Mouse (Mus musculus) thymus, adult 2 months (tissue): ENCODE results near the gene Ttc30a2. TPM values are rescaled to one million over a fixed set of nuclear protein-coding genes. Genes with fewer than 3 reads are reported as not detected.

ENCODE experiments used
- DNase-seq: peaks from one replicate; pipeline ENCODE4 v3.0.0; 2021
- H3K27ac ChIP-seq: fragments of 200-500 bp; 2 replicates; pipeline ENCODE4 v1.5.1; 2012; ENCODE audit warnings: low read length, control low read depth; ENCODE audit not compliant: control insufficient read depth, insufficient read depth
- H3K27me3 ChIP-seq: fragments of 200-500 bp; 2 replicates; pipeline ENCODE4 v1.6.1; 2012; ENCODE audit warnings: mild to moderate bottlenecking, low read length, moderate library complexity, mixed read lengths; ENCODE audit not compliant: control insufficient read depth, insufficient read depth
- H3K36me3 ChIP-seq: fragments of 200-500 bp; 2 replicates; pipeline ENCODE4 v1.6.1; 2012; ENCODE audit warnings: mild to moderate bottlenecking, low read length, moderate library complexity; ENCODE audit not compliant: control insufficient read depth, insufficient read depth
- H3K4me1 ChIP-seq: fragments of 200-500 bp; replicated peaks from 2 replicates; pipeline ENCODE4 v1.6.1; 2012; ENCODE audit warnings: low read length; ENCODE audit not compliant: control insufficient read depth, insufficient read depth
- H3K4me3 ChIP-seq: fragments of 200-500 bp; 2 replicates; pipeline ENCODE4 v1.5.1; 2012; ENCODE audit warnings: mild to moderate bottlenecking, low read length, control low read depth, moderate library complexity; ENCODE audit not compliant: control insufficient read depth, insufficient read depth
- CTCF ChIP-seq: fragments of 200-500 bp; IDR thresholded peaks from 2 replicates; pipeline ENCODE4 v1.5.1; 2012; ENCODE audit warnings: mild to moderate bottlenecking, control low read depth, low read length, moderate library complexity, borderline replicate concordance; ENCODE audit not compliant: control insufficient read depth, poor library complexity, insufficient read depth; ENCODE audit errors: extremely low read depth
- POLR2A ChIP-seq: fragments of 200-500 bp; IDR thresholded peaks from 2 replicates; pipeline ENCODE4 v1.6.1; 2012; ENCODE audit warnings: mild to moderate bottlenecking, low read length, control low read depth, moderate library complexity; ENCODE audit not compliant: control insufficient read depth, poor library complexity, insufficient read depth; ENCODE audit errors: extremely low read depth
- WGBS: fragments of 180-500 bp; shearing (Covaris S2); methylation state at CpG from one replicate; pipeline ENCODE4 v1.1.7; 2018; 5-methylcytosine and 5-hydroxymethylcytosine counted together
- polyA plus RNA-seq: library from polyadenylated mRNA; depleted of rRNA; stranded (reverse); fragments of >200 nt; gene quantifications from 2 replicates; pipeline ENCODE4 v1.2.3, GENCODE M21; 2012

The Ttc30a2 gene
- polyA plus RNA-seq, 1 experiment, result 0.24 TPM

- Histone ChIP-seq H3K4me3 (no peak overlapping the region), H3K4me1 (peaks cover 6% of the 10 kb centered on the region; the same call in 1 of the 2 replicates), H3K27me3 (no peaks in the 10 kb centered on the region), H3K27ac (no peak overlapping the region), H3K36me3 (no peaks in the 10 kb centered on the region)
- WGBS, result 41% methylated on average over 13 of the region's 13 CpGs
- TF ChIP-seq POLR2A (no peak), CTCF (peak; percentile 67; the same call in 1 of the 2 replicates)
- DNase-seq, result peak; percentile 70
Observed at GRCm38 (mm10) chr2:75990885-75991539, 13.0 kb upstream of the Ttc30a2 start.

DNA sequence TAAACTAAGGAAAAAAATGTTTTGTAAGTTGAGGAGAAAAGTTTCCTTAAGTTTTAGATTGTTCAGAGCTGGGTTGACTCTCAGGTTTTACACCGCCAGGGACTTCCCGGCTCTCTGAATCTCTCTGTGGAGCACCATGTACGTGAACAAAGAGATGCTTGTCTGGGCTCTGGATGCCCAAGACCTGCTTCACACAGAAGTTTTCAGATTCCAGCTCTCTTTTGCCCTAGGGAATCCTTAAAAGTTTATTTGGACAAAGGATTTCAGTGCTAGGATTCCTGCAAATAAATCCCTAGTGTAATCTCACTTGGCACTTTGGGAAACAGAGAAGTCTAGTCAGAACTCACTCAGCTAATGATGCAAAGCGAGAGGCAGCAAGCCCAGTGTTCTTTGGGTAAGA lies 11.7 kb upstream of the Ttc30a2 start:
- no peaks in the 10 kb centered on the region for H3K36me3 ChIP-seq
- H3K27me3 ChIP-seq, result no peaks in the 10 kb centered on the region
- no peak for DNase-seq
- 97% methylated on average over 4 of the region's 4 CpGs for WGBS
- no peak overlapping the region for H3K4me3 ChIP-seq
- H3K27ac ChIP-seq, result no peak overlapping the region
- peaks cover 6% of the 10 kb centered on the region; the same call in 1 of the 2 replicates for H3K4me1 ChIP-seq
- TF ChIP-seq CTCF (no peak), POLR2A (no peak)

DNA sequence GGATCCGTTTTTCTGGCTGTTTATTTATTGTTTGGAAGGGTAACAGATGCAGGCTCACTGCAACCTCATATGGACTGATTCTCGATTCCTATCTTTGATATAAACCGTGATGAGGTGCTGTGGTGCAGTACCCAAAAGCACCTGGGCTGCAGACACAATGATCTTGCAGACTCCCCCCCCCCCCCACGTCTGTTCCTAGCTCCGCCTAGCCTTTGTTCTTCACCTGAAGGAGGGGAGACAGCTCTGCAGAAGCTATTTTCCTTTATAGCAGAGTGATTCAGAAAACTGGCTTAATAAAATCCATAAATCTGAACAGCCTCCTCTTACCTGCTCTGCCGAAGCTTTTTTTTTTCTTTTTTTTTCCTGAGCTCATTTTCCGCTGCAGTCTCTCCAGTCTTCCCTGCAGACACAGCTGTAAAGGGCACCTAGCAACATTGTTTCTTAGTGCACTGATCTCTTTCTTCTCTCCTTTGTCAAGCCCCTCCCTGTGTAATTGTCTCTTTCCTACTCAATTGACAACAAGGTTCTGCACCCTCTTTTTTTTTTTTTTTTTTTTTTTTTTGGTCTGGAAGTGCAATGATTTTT lies 10.9 kb upstream of the Ttc30a2 start:
- DNase-seq, result no peak
- no peak for TF ChIP-seq POLR2A
- TF ChIP-seq CTCF, result no peak
- Histone ChIP-seq H3K4me1 (peaks cover 6% of the 10 kb centered on the region; the same call in 1 of the 2 replicates), H3K27me3 (no peaks in the 10 kb centered on the region), H3K36me3 (no peaks in the 10 kb centered on the region), H3K27ac (no peak overlapping the region), H3K4me3 (no peak overlapping the region)
- 70% methylated on average over 7 of the region's 7 CpGs for WGBS

DNA sequence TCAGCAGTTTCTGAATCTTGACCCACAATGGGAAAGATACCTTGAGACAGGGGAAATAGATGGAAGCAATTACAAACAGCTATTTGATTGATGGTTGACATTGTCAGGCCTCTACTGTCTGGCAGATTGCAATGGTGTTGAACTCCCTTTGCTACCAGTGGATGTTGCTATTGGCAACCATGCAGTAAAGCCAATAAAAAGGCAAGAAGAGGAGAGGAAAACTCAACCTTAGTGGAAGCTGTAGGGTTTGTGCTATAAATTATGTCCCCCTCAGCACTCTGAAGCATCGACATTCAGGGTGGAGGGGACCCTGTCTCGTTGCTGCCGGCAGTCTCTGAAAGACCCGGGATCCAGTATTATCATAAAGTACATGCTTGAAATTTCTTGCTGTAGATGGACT lies 10.4 kb upstream of the Ttc30a2 start:
- Histone ChIP-seq H3K27ac (no peak overlapping the region), H3K4me3 (no peak overlapping the region), H3K27me3 (no peaks in the 10 kb centered on the region), H3K36me3 (no peaks in the 10 kb centered on the region), H3K4me1 (peaks cover 6% of the 10 kb centered on the region; the same call in 1 of the 2 replicates)
- no peak for DNase-seq
- TF ChIP-seq CTCF, result no peak
- no peak for TF ChIP-seq POLR2A
- WGBS, result 81% methylated on average over 4 of the region's 4 CpGs

- no peak overlapping the region for H3K4me3 ChIP-seq
- H3K4me1 ChIP-seq, result peaks cover 6% of the 10 kb centered on the region; the same call in 1 of the 2 replicates
- DNase-seq, result no peak
- no peaks in the 10 kb centered on the region for H3K36me3 ChIP-seq
- no peak overlapping the region for H3K27ac ChIP-seq
- WGBS, result 82% methylated on average over 9 of the region's 9 CpGs
- no peak for TF ChIP-seq CTCF
- TF ChIP-seq POLR2A, result no peak
- no peaks in the 10 kb centered on the region for H3K27me3 ChIP-seq
Observed at GRCm38 (mm10) chr2:75987739-75988138, 9.8 kb upstream of the Ttc30a2 start.

DNA sequence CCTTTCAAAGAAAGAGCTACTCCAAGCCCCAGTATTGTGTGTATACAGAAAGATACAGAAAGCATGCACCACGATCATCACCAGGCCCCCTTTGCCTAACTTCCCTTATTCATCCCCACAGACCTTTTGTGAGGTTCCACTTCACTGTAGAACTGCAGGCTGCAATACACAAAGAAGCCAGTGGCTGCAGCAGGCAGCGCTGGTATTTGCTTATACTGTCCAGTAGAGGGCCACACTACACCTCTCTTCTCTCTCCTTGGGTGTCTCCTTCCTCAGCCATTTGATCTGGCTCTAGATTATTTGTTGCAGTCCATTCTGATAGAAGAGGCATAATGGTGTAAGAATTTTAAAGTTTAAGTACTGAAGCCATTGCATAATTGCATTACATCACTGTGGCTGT lies 7.2 kb upstream of the Ttc30a2 start:
- no peak for TF ChIP-seq CTCF
- TF ChIP-seq POLR2A, result no peak
- Histone ChIP-seq H3K36me3 (no peaks in the 10 kb centered on the region), H3K27me3 (no peaks in the 10 kb centered on the region), H3K27ac (no peak overlapping the region), H3K4me3 (no peak overlapping the region), H3K4me1 (no peaks in the 10 kb centered on the region)
- DNase-seq, result peak; percentile 43
- WGBS, result 3% methylated on average over 2 of the region's 2 CpGs

GRCm38 (mm10) chr2:75983847-75984246 lies 5.9 kb upstream of the Ttc30a2 start:
- H3K4me1 ChIP-seq, result no peaks in the 10 kb centered on the region
- H3K27me3 ChIP-seq, result no peaks in the 10 kb centered on the region
- no peak for DNase-seq
- H3K27ac ChIP-seq, result no peak overlapping the region
- 96% methylated on average over 3 of the region's 3 CpGs for WGBS
- TF ChIP-seq CTCF (no peak), POLR2A (no peak)
- H3K36me3 ChIP-seq, result no peaks in the 10 kb centered on the region
- H3K4me3 ChIP-seq, result no peak overlapping the region

- H3K36me3 ChIP-seq, result no peaks in the 10 kb centered on the region
- WGBS, result 97% methylated on average over 3 of the region's 3 CpGs
Observed at GRCm38 (mm10) chr2:75983091-75983490, 5.1 kb upstream of the Ttc30a2 start.

More at GRCm38 (mm10) chr2:75983091-75983490, 5.1 kb upstream of the Ttc30a2 start:
- Histone ChIP-seq H3K4me3 (no peak overlapping the region), H3K27me3 (no peaks in the 10 kb centered on the region), H3K4me1 (no peaks in the 10 kb centered on the region), H3K27ac (no peak overlapping the region)
- TF ChIP-seq CTCF (no peak), POLR2A (no peak)
- no peak for DNase-seq
